Mouse (Mus musculus) embryonic facial prominence, embryonic 10.5 days (tissue): ENCODE results near the gene Ccdc61. TPM values are rescaled to one million over a fixed set of nuclear protein-coding genes. Genes with fewer than 3 reads are reported as not detected.

Source experiments
- polyA plus RNA-seq: library from polyadenylated mRNA; unstranded; fragments of >200 nt; fragmentation: Nextera tagmentation; extraction: Ambion mirVana; gene quantifications from 2 replicates; pipeline ENCODE4 v1.2.1, GENCODE M21; 2016

Ccdc61 gene
- polyA plus RNA-seq, 1 experiment from 2014 or later: 34.8 TPM

Other genes with a start within 250 kb of the Ccdc61 start
- not detected in 2 replicates for gene Psg20, start 224.2 kb downstream of the Ccdc61 start, polyA plus RNA-seq
- not detected in 2 replicates for gene Psg22, start 192.3 kb downstream of the Ccdc61 start, polyA plus RNA-seq
- not detected in 2 replicates for gene Psg19, start 111.9 kb downstream of the Ccdc61 start, polyA plus RNA-seq
- 0.11 TPM in 1 of 2 replicates, not detected in the other for gene Psg17, start 88.8 kb downstream of the Ccdc61 start, polyA plus RNA-seq
- not detected in 2 replicates for gene Mill2, start 70.4 kb downstream of the Ccdc61 start, polyA plus RNA-seq
- 0.69 and 0.70 TPM in 2 replicates for gene Pglyrp1, start 39.1 kb downstream of the Ccdc61 start, polyA plus RNA-seq
- 0.98 and 1.5 TPM in 2 replicates for gene Nova2, start 15.5 kb upstream of the Ccdc61 start, polyA plus RNA-seq
- gene Nanos2, start 77.0 kb upstream of the Ccdc61 start, polyA plus RNA-seq: not detected in 2 replicates
- 4.0 and 4.1 TPM in 2 replicates for gene Mypop, start 80.8 kb upstream of the Ccdc61 start, polyA plus RNA-seq
- 25.0 and 25.7 TPM in 2 replicates for gene Irf2bp1, start 93.6 kb upstream of the Ccdc61 start, polyA plus RNA-seq
- gene Foxa3, start 113.1 kb upstream of the Ccdc61 start, polyA plus RNA-seq: not detected in 2 replicates
- 43.4 and 45.2 TPM in 2 replicates for gene Sympk, start 114.0 kb upstream of the Ccdc61 start, polyA plus RNA-seq
- gene Rsph6a, start 144.3 kb upstream of the Ccdc61 start, polyA plus RNA-seq: not detected in 2 replicates
- gene Dmwd, start 165.8 kb upstream of the Ccdc61 start, polyA plus RNA-seq: 16.8 and 18.0 TPM in 2 replicates
- gene Dmpk, start 173.4 kb upstream of the Ccdc61 start, polyA plus RNA-seq: 7.0 and 9.1 TPM in 2 replicates
- 6.3 and 7.6 TPM in 2 replicates for gene Six5, start 184.2 kb upstream of the Ccdc61 start, polyA plus RNA-seq
- 0.99 and 1.9 TPM in 2 replicates for gene Gm4969, start 208.0 kb upstream of the Ccdc61 start, polyA plus RNA-seq
- gene Fbxo46, start 209.4 kb upstream of the Ccdc61 start, polyA plus RNA-seq: 15.9 and 18.0 TPM in 2 replicates
- gene Qpctl, start 238.9 kb upstream of the Ccdc61 start, polyA plus RNA-seq: 14.6 and 15.1 TPM in 2 replicates
- 178 and 189 TPM in 2 replicates for gene Snrpd2, start 239.3 kb upstream of the Ccdc61 start, polyA plus RNA-seq